Mouse (Mus musculus): ENCODE results near the gene Thsd7b. TPM values are rescaled to one million over a fixed set of nuclear protein-coding genes. Genes with fewer than 3 reads are reported as not detected.
"Not testable (repeated sequence)": the region's sequence is repeated elsewhere in the genome, so short reads cannot be mapped to it uniquely, and the experiment has no call there.

Gene Thsd7b
- total RNA-seq, 2 experiments from 2014 or later, result 0.64 to 0.72 TPM

DNA sequence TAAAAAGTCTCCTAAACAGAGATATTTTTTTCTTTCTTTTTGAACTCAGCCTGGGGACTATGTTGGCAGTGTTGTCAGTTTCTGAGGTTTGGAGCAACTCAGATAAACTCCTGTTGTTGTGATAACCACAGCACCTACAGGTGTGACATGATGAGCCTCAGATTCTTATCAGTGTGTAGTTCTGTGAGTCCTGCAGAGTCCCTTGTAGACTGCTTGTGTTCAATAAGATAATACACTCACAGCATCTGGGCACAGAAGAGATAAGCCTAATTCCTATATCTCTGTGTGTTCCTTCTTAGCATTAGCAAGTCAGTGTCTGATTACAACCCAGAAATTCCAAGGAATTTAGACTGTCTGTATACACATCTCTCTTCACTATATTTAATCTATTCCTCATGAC, 789.0 kb downstream of the Thsd7b start:
- DNase-seq, result no peak
- intact Hi-C loops (cut with DNase I), result no loop called here

- no peak for DNase-seq
- intact Hi-C loops (cut with DNase I), result no loop called here
Observed at GRCm38 (mm10) chr1:130066193-130066959, 793.3 kb downstream of the Thsd7b start.

- intact Hi-C loops (cut with DNase I), result no loop called here
- DNase-seq, result no peak
Observed at GRCm38 (mm10) chr1:130083788-130084187, 810.7 kb downstream of the Thsd7b start.

DNA sequence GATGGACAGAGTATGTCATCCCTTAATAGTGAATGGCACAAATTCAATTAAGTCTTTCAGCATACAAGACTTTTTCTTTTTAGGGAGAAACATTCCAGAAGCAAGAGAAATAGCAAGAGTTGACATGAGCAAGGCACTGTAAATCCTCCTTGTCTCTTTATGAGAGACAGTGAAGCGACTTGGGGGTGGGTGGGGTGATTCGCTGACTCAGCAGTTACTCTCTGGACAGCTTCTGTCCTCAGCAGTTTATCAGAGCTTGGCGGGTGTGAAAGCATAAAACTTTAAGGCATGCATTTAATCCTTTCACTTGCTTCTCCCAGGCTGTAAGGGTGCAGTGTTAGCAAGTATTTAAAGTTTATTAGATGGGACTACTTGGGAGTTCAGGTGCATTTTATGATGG, 812.1 kb downstream of the Thsd7b start:
- DNase-seq, result no peak
- intact Hi-C loops (cut with DNase I), result no loop called here

DNA sequence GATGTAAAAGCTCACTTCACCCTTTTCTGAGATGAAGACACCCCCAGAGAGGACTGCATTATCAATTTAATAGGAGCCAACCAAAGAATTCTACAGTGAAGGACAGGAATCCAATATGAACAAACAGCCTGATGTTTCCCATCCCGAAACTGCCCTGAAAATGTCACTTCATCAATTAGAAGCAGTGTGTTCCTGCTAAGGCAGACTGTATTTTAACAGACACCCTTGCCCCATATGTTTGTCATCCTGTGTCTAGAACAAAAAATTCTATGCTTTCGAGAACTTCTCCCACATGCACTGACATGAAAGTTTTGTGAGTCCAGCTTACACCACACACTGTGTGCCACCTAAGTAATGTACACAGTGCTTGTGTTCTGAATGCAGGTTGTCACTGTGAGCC, 812.8 kb downstream of the Thsd7b start:
- intact Hi-C loops (cut with DNase I), result no loop called here

DNA sequence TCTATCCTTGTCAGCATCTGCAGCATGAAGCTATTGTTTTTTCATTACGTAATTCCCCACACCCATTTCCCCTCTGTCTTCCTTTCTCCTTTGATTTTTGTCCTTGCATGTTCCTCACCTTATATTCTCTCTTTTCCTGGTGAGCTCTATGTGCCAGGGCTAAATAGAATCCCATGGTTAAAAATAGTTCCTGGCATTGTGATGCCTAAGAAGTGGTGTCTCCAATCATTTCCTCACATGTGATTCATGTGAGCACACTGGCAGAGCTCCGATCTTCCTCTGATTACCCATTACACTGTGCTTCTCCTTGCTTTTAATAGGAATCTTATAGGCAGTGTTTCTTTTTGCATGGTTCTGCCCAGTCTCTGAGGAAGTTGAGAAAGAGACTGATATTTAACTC, 826.1 kb downstream of the Thsd7b start:
- intact Hi-C loops (cut with DNase I), result no loop called here
- peak; percentile 4 to 9 for DNase-seq

More for the DNA sequence above, 812.8 kb downstream of the Thsd7b start:
- DNase-seq, result no peak

- no peak for DNase-seq
- intact Hi-C loops (cut with DNase I), result no loop called here
Observed at GRCm38 (mm10) chr1:130112580-130113314, 839.6 kb downstream of the Thsd7b start.

DNA sequence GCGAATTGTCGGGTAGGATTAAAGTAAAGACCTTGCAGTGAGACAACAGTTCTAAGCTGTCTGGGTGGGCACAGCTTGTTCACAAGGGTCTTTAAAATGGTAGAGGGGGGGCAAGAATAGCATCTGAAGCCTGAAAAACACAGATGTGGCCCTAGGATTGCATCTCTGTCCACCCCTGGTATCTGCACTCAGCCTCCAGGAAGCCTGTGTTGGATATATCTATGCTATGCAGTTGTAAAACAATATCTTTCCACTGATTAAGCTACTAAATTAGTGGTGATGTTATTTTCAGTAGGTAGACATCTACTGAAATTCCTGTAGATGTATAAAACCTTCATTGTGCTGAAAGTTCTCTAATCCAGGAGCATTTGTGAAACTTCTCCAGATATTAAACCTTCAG, 840.4 kb downstream of the Thsd7b start:
- no peak for DNase-seq
- intact Hi-C loops (cut with DNase I), result no loop called here

DNA sequence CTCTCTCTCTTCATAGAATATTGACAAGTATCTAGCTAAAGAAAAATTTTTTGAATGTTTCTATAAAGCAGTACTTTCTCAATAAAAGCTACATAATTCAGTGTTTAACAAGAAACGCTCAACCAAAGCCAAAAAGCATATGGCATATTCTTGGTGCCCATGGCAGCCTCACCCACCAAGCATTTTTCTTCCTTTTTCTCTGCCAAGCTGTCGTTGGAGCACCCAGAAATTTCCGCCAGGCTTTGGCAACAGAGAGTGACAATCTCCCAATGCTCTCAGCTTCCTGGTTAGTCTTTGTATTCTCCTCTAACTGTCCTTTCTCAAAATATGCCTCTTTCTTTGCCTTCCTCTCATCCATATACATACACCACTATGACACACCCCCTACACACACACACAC, 857.8 kb downstream of the Thsd7b start:
- intact Hi-C loops (cut with DNase I), result no loop called here
- DNase-seq, result no peak

DNA sequence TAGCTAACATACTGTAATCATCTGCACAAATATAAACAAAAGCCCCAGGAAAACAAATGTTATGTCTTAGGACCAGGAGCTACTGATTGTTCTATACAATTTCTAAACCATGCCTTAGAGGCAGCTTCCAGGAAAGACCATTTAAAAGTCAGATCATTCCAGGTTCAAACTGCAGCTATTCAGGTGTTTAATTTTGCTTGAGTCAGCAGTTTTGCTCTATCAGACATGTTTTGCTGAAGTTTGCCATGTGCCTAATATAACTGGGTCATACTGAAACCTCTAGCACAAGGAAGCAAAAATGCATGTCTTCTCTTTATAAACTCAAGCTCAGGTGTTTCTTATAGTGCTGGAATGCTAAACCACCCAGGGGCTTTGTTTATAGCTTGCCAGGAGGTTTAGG, 893.1 kb downstream of the Thsd7b start:
- DNase-seq, result no peak
- intact Hi-C loops (cut with DNase I), result loop anchor here (5.0 kb wide), 1 partner anchor 186 kb away; no protein-coding TSS in a partner anchor

GRCm38 (mm10) chr1:130167260-130167659, 894.2 kb downstream of the Thsd7b start:
- DNase-seq, result peak; percentile 17 to 20
- intact Hi-C loops (cut with DNase I), result loop anchor here (5.0 kb wide), 1 partner anchor 185 kb away; no protein-coding TSS in a partner anchor

- no peak for DNase-seq
- intact Hi-C loops (cut with DNase I), result loop anchor here (5.0 kb wide), 1 partner anchor 182 kb away; no protein-coding TSS in a partner anchor
Observed at GRCm38 (mm10) chr1:130169875-130170274, 896.8 kb downstream of the Thsd7b start.

- intact Hi-C loops (cut with DNase I), result no loop called here
- DNase-seq, result no peak
Observed at GRCm38 (mm10) chr1:130170290-130170689, 897.2 kb downstream of the Thsd7b start.

GRCm38 (mm10) chr1:130186836-130187235, 913.7 kb downstream of the Thsd7b start:
- intact Hi-C loops (cut with DNase I); DNase-seq: not testable (repeated sequence)

DNA sequence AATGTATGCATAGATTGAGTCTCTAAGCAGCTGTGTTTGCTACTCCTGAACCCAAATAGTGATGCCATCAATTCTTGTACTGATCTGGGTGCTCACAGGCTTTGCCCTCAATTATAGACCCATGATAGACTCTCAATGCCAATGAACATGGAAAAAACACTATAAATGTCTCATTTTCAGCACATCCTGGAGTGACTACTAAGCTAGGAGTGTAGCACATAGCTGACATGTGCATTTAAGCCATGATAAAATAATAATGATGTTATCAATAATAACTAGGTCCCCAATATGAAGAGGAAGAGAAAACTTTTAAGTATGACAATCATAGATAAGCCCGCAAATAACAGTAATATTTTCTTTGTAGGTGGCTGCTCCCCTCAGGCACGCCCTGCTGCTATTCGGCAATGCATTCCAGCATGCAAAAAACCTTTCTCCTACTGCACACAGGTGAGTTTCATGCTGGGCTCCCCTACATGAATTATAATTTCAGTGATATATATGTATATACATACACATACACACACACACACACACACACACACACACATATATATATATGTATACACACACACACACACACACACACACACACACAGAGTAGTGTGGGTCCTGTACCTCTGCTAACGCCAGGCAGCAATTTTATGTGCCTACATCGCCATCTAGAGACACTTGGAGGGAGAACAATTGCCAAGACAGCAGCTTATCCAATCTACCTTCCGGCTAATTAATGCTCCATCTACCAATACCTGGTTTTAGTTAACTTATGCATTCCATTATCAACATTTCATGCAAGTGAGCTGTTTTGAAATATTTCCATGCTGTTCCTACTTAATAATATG, 919.3 kb downstream of the Thsd7b start:
- intact Hi-C loops (cut with DNase I), result loop anchor here (5.0 kb wide), 2 partner anchors 350 to 1315 kb away; no protein-coding TSS in a partner anchor
- DNase-seq, result peak; percentile 43 to 51

- intact Hi-C loops (cut with DNase I), result no loop called here
- peak in 1 of 2 experiments; percentile 2 for DNase-seq
Observed at GRCm38 (mm10) chr1:130217404-130217803, 944.3 kb downstream of the Thsd7b start.

GRCm38 (mm10) chr1:130222904-130223303, 949.8 kb downstream of the Thsd7b start:
- intact Hi-C loops (cut with DNase I), result no loop called here

GRCm38 (mm10) chr1:130245563-130245962, 972.5 kb downstream of the Thsd7b start:
- intact Hi-C loops (cut with DNase I), result no loop called here

More at GRCm38 (mm10) chr1:130222904-130223303, 949.8 kb downstream of the Thsd7b start:
- DNase-seq, result no peak

DNA sequence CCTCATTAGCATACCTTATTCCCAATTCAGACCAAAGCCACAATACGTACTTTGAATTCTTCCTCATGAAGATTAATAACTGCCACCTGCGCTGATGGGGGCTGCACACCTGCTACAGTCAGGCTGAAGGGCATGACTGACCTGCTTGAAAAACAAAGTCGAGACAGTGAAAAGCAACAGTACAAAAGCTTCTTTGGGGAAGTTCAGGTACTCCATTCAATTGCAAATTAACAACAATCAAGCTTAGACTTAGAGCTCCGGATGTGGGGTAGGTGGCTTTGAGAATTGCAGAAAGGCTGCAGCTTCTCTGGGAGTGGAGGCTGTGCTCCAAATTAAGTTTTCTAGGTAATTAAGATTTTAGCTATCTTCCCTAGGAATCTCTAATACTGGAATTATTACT, 973.2 kb downstream of the Thsd7b start:
- intact Hi-C loops (cut with DNase I); DNase-seq: not testable (repeated sequence)

More at GRCm38 (mm10) chr1:130245563-130245962, 972.5 kb downstream of the Thsd7b start:
- DNase-seq, result no peak

- DNase-seq; intact Hi-C loops (cut with DNase I): not testable (repeated sequence)
Observed at GRCm38 (mm10) chr1:130246930-130247329, 973.8 kb downstream of the Thsd7b start.

- intact Hi-C loops (cut with DNase I), result no loop called here
- no peak for DNase-seq
Observed at GRCm38 (mm10) chr1:130262046-130262445, 988.9 kb downstream of the Thsd7b start.
